Mouse (Mus musculus) forebrain, embryonic 16.5 days (tissue): ENCODE data around the gene Utf1. TPM values are rescaled to one million over a fixed set of nuclear protein-coding genes. Genes with fewer than 3 reads are reported as not detected.

Experiments used
- ATAC-seq: fragments of 200-750 bp; cut with Nextera tagmentation; 2 replicates; pipeline ENCODE4 v1.8.0; 2017; ENCODE audit warnings: mild to moderate bottlenecking, moderate library complexity
- H3K27ac ChIP-seq: fragments of 300-500 bp; sonication (generic); 2 replicates; pipeline ENCODE4 v1.5.1; 2014; ENCODE audit warnings: low read length, control low read depth
- H3K27me3 ChIP-seq: fragments of 300-500 bp; sonication (generic); replicated peaks from 2 replicates; pipeline ENCODE4 v1.6.1; 2014; ENCODE audit warnings: low read length; ENCODE audit not compliant: control insufficient read depth, insufficient read depth
- H3K36me3 ChIP-seq: fragments of 300-500 bp; sonication (generic); 2 replicates; pipeline ENCODE4 v1.6.1; 2014; ENCODE audit not compliant: control insufficient read depth, insufficient read depth
- H3K4me1 ChIP-seq: fragments of 300-500 bp; sonication (generic); replicated peaks from 2 replicates; pipeline ENCODE4 v1.6.1; 2014; ENCODE audit warnings: low read length; ENCODE audit not compliant: control insufficient read depth, insufficient read depth
- H3K4me2 ChIP-seq: fragments of 300-500 bp; sonication (generic); 2 replicates; pipeline ENCODE4 v1.6.1; 2014; ENCODE audit warnings: mild to moderate bottlenecking, low read length, control low read depth
- H3K4me3 ChIP-seq: fragments of 300-500 bp; sonication (generic); replicated peaks from 2 replicates; pipeline ENCODE4 v1.5.1; 2014; ENCODE audit warnings: mild to moderate bottlenecking, low read length, control low read depth
- H3K9ac ChIP-seq: fragments of 300-500 bp; sonication (generic); replicated peaks from 2 replicates; pipeline ENCODE4 v1.6.1; 2014; ENCODE audit warnings: low read depth, low read length, control low read depth
- H3K9me3 ChIP-seq: fragments of 300-500 bp; sonication (generic); 2 replicates; pipeline ENCODE4 v1.6.1; 2016; ENCODE audit warnings: low read length; ENCODE audit not compliant: control insufficient read depth
- WGBS: fragments of 180-500 bp; shearing (Covaris S2); extraction: QIAGEN DNeasy Blood & Tissue Kit; methylation state at CpG from one replicate; pipeline ENCODE4 v1.1.7; 2014; 5-methylcytosine and 5-hydroxymethylcytosine counted together
- polyA plus RNA-seq: library from polyadenylated mRNA; unstranded; fragments of >200 nt; fragmentation: Nextera tagmentation; extraction: Ambion mirVana; gene quantifications from 2 replicates; pipeline ENCODE4 v1.2.1, GENCODE M21; 2015

Gene Utf1
- not detected in 2 replicates for polyA plus RNA-seq

- 1% methylated on average over 59 of the region's 59 CpGs for WGBS
- peaks cover 9% of the 10 kb centered on the region for H3K4me1 ChIP-seq
- ATAC-seq = no peak; the same call in 1 of the 2 replicates
- H3K27ac ChIP-seq = no peak within 1 kb of the TSS
- peaks cover 56% of the 10 kb centered on the region for H3K27me3 ChIP-seq
- no peaks in the 10 kb centered on the region for H3K9me3 ChIP-seq
- H3K36me3 ChIP-seq = no peaks in the 10 kb centered on the region
- H3K9ac ChIP-seq = peak within 1 kb of the TSS; percentile 22; the same call in 1 of the 2 replicates
- peak within 1 kb of the TSS; percentile 35 for H3K4me3 ChIP-seq
- peak within 1 kb of the TSS; percentile 52 for H3K4me2 ChIP-seq
These were observed at the start of gene Utf1 for GRCm38 (mm10) chr7:139943674-139944281. TSS of gene Utf1 (plus strand) at chr7:139943789.

GRCm38 (mm10) chr7:139894655-139895557 is 48.7 kb upstream of the Utf1 start, which contains the start of gene Kndc1:
TSS of gene Kndc1 (plus strand) at chr7:139894696.
- no peaks in the 10 kb centered on the region for H3K9me3 ChIP-seq
- H3K27me3 ChIP-seq = peaks cover 17% of the 10 kb centered on the region
- H3K4me3 ChIP-seq = peak within 1 kb of the TSS; percentile 57
- H3K9ac ChIP-seq = peak within 1 kb of the TSS; percentile 64
- WGBS = under 1% methylated on average over 50 of the region's 50 CpGs
- peak; percentile 80 for ATAC-seq
- H3K4me1 ChIP-seq = peaks cover 19% of the 10 kb centered on the region
- peak within 1 kb of the TSS; percentile 87 for H3K4me2 ChIP-seq
- H3K27ac ChIP-seq = no peak within 1 kb of the TSS
- H3K36me3 ChIP-seq = no peaks in the 10 kb centered on the region

- 79% methylated on average over 7 of the region's 7 CpGs for WGBS
- H3K27me3 ChIP-seq = peaks cover 17% of the 10 kb centered on the region
- no peak overlapping the region for H3K4me2 ChIP-seq
- H3K36me3 ChIP-seq = no peaks in the 10 kb centered on the region
- H3K4me1 ChIP-seq = peaks cover 19% of the 10 kb centered on the region
- 0 out of 2 replicates have a peak overlapping the region, but pooled peaks have one; percentile 13 for H3K9ac ChIP-seq
- H3K27ac ChIP-seq = no peak overlapping the region; the same call in 1 of the 2 replicates
- no peak for ATAC-seq
- H3K4me3 ChIP-seq = no peak overlapping the region
- H3K9me3 ChIP-seq = no peaks in the 10 kb centered on the region
These were observed 47.3 kb upstream of the Utf1 start for GRCm38 (mm10) chr7:139896271-139896670.

- Histone ChIP-seq H3K9me3 (no peaks in the 10 kb centered on the region), H3K9ac (no peak overlapping the region), H3K4me3 (no peak overlapping the region), H3K4me2 (no peak overlapping the region), H3K4me1 (peaks cover 19% of the 10 kb centered on the region), H3K36me3 (no peaks in the 10 kb centered on the region), H3K27ac (no peak overlapping the region), H3K27me3 (peaks cover 17% of the 10 kb centered on the region)
- 84% methylated on average over 7 of the region's 7 CpGs for WGBS
- ATAC-seq = no peak
These were observed 46.8 kb upstream of the Utf1 start for GRCm38 (mm10) chr7:139896796-139897195.

GRCm38 (mm10) chr7:139898606-139899005 is 45.0 kb upstream of the Utf1 start:
- H3K4me3 ChIP-seq = no peak overlapping the region
- H3K4me1 ChIP-seq = peaks cover 19% of the 10 kb centered on the region
- peaks cover 11% of the 10 kb centered on the region; the same call in 1 of the 2 replicates for H3K27me3 ChIP-seq
- no peak overlapping the region for H3K4me2 ChIP-seq
- no peak for ATAC-seq
- H3K36me3 ChIP-seq = no peaks in the 10 kb centered on the region
- 61% methylated on average over 2 of the region's 2 CpGs for WGBS
- H3K9ac ChIP-seq = no peak overlapping the region
- no peak overlapping the region for H3K27ac ChIP-seq
- H3K9me3 ChIP-seq = no peaks in the 10 kb centered on the region

GRCm38 (mm10) chr7:139899505-139899904 is 44.1 kb upstream of the Utf1 start:
- Histone ChIP-seq H3K27me3 (peaks cover 11% of the 10 kb centered on the region; the same call in 1 of the 2 replicates), H3K4me1 (peaks cover 17% of the 10 kb centered on the region), H3K4me2 (no peak overlapping the region), H3K36me3 (no peaks in the 10 kb centered on the region), H3K9me3 (no peaks in the 10 kb centered on the region), H3K27ac (no peak overlapping the region), H3K4me3 (no peak overlapping the region), H3K9ac (no peak overlapping the region)
- WGBS = 75% methylated on average over 7 of the region's 7 CpGs
- ATAC-seq = no peak

- 96% methylated on average over 7 of the region's 7 CpGs for WGBS
- Histone ChIP-seq H3K27me3 (peaks cover 11% of the 10 kb centered on the region; the same call in 1 of the 2 replicates), H3K27ac (no peak overlapping the region), H3K9me3 (no peaks in the 10 kb centered on the region), H3K4me1 (peaks cover 8% of the 10 kb centered on the region), H3K36me3 (no peaks in the 10 kb centered on the region), H3K9ac (no peak overlapping the region), H3K4me3 (no peak overlapping the region), H3K4me2 (no peak overlapping the region)
- ATAC-seq = no peak
These were observed 43.1 kb upstream of the Utf1 start for GRCm38 (mm10) chr7:139900456-139900855.

- Histone ChIP-seq H3K4me3 (no peak overlapping the region), H3K27ac (no peak overlapping the region), H3K27me3 (peaks cover 7% of the 10 kb centered on the region; the same call in 1 of the 2 replicates), H3K9me3 (no peaks in the 10 kb centered on the region), H3K4me1 (peaks cover 8% of the 10 kb centered on the region), H3K9ac (no peak overlapping the region), H3K4me2 (no peak overlapping the region), H3K36me3 (no peaks in the 10 kb centered on the region)
- WGBS = 87% methylated on average over 6 of the region's 6 CpGs
- no peak for ATAC-seq
These were observed 42.7 kb upstream of the Utf1 start for GRCm38 (mm10) chr7:139900896-139901295.

GRCm38 (mm10) chr7:139901981-139902380 is 41.6 kb upstream of the Utf1 start:
- ATAC-seq = no peak

More at GRCm38 (mm10) chr7:139901981-139902380, 41.6 kb upstream of the Utf1 start:
- Histone ChIP-seq H3K36me3 (no peaks in the 10 kb centered on the region), H3K27ac (no peak overlapping the region), H3K4me1 (peaks cover 8% of the 10 kb centered on the region), H3K4me3 (no peak overlapping the region), H3K4me2 (no peak overlapping the region), H3K27me3 (peaks cover 3% of the 10 kb centered on the region; the same call in 1 of the 2 replicates), H3K9me3 (no peaks in the 10 kb centered on the region), H3K9ac (no peak overlapping the region)
- WGBS = 32% methylated on average over 1 of the region's 1 CpGs
